Mouse (Mus musculus) thymus, postnatal 0 days (tissue): Measurements from ENCODE around the gene Dis3. TPM values are rescaled to one million over a fixed set of nuclear protein-coding genes. Genes with fewer than 3 reads are reported as not detected.
"Not testable (repeated sequence)": the region's sequence is repeated elsewhere in the genome, so short reads cannot be mapped to it uniquely, and the experiment has no call there.

Source experiments
- DNase-seq: peaks from one replicate; pipeline ENCODE4 v3.0.0-alpha.2; 2015; ENCODE audit warnings: low spot score
- polyA plus RNA-seq: library from polyadenylated mRNA; unstranded; fragments of >200 nt; fragmentation: Nextera tagmentation; extraction: Ambion mirVana; gene quantifications from 2 replicates; pipeline ENCODE4 v1.2.1, GENCODE M21; 2015

Dis3 gene
- polyA plus RNA-seq, 1 experiment from 2014 or later = 23.9 TPM

GRCm38 (mm10) chr14:99063091-99063490 lies 36.5 kb downstream of the Dis3 start:
- DNase-seq = no peak

- DNase-seq = no peak
Observed at GRCm38 (mm10) chr14:99060616-99061015, 39.0 kb downstream of the Dis3 start.

- DNase-seq = no peak
Observed at GRCm38 (mm10) chr14:99058959-99059586, 40.5 kb downstream of the Dis3 start.

- peak; percentile 38 for DNase-seq
Observed at GRCm38 (mm10) chr14:99046782-99047181, 52.8 kb downstream of the Dis3 start.

GRCm38 (mm10) chr14:99046031-99046781 lies 53.4 kb downstream of the Dis3 start, which contains the start of the genes Mzt1 and Bora:
Gene Mzt1, minus strand, starts transcription at chr14:99046134.
Gene Bora, plus strand, starts transcription at chr14:99046222.
- DNase-seq = peak; percentile 95

GRCm38 (mm10) chr14:99045378-99046030 lies 54.1 kb downstream of the Dis3 start:
- no peak for DNase-seq

GRCm38 (mm10) chr14:99044718-99045117 lies 54.9 kb downstream of the Dis3 start:
- no peak for DNase-seq

- DNase-seq = no peak
Observed at GRCm38 (mm10) chr14:99044096-99044495, 55.5 kb downstream of the Dis3 start.

GRCm38 (mm10) chr14:99043499-99043898 lies 56.1 kb downstream of the Dis3 start:
- DNase-seq = no peak

GRCm38 (mm10) chr14:99041416-99041815 lies 58.2 kb downstream of the Dis3 start:
- DNase-seq = peak; percentile 24

GRCm38 (mm10) chr14:99039308-99039707 lies 60.3 kb downstream of the Dis3 start:
- DNase-seq = not testable (repeated sequence)

GRCm38 (mm10) chr14:99037703-99038102 lies 61.9 kb downstream of the Dis3 start:
- no peak for DNase-seq

GRCm38 (mm10) chr14:99036039-99036438 lies 63.5 kb downstream of the Dis3 start:
- DNase-seq = no peak

- not testable (repeated sequence) for DNase-seq
Observed at GRCm38 (mm10) chr14:99034851-99035250, 64.7 kb downstream of the Dis3 start.

GRCm38 (mm10) chr14:99032596-99032995 lies 67.0 kb downstream of the Dis3 start:
- DNase-seq = no peak

- no peak for DNase-seq
Observed at GRCm38 (mm10) chr14:99031337-99031873, 68.2 kb downstream of the Dis3 start.

- DNase-seq = no peak
Observed at GRCm38 (mm10) chr14:99029987-99030386, 69.6 kb downstream of the Dis3 start.

Other genes with a start within 250 kb of the Dis3 start
- gene Rpl36a-ps1, start 105.5 kb downstream of the Dis3 start, polyA plus RNA-seq = 3.9 and 6.2 TPM in 2 replicates
- gene Mzt1, start 53.6 kb downstream of the Dis3 start, polyA plus RNA-seq = 99.9 and 112 TPM in 2 replicates
- 45.5 and 65.5 TPM in 2 replicates for gene Bora, start 53.5 kb downstream of the Dis3 start, polyA plus RNA-seq
- 13.9 and 14.2 TPM in 2 replicates for gene Pibf1, start 346 bp downstream of the Dis3 start, polyA plus RNA-seq
- gene Klf5, start 198.9 kb upstream of the Dis3 start, polyA plus RNA-seq = 1.6 and 2.3 TPM in 2 replicates